Mouse (Mus musculus): ENCODE data around the gene Gm26897. TPM values are rescaled to one million over a fixed set of nuclear protein-coding genes. Genes with fewer than 3 reads are reported as not detected.

The Gm26897 gene
- polyA plus RNA-seq, 1 experiment from 2014 or later, result not detected

DNA sequence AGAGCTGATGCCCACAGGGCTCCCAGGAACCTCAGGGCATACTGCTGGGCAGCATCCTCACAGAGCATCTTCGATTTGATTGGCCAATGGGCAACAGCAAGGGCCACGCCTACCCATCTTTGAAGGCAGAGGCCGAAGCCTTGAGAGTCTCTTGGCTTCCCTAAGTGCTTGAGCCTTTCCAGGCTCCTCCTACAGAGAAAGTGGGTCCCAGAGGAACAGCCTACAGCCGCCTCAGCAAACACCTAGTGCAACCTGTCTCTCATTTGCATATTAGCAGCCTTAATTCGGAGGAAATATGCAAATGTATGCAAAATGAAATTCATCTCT, 39.6 kb downstream of the Gm26897 start:
- Histone ChIP-seq H3K4me2 (replicated peaks) (no peak overlapping the region), H3K4me1 (peaks cover 28% of the 10 kb centered on the region), H3K9ac (no peak overlapping the region), H3K4me3 (replicated peaks) (no peak overlapping the region), H3K27ac (replicated peaks) (no peak overlapping the region), H3K27me3 (no peaks in the 10 kb centered on the region), H3K9me3 (replicated peaks) (no peaks in the 10 kb centered on the region), H3K36me3 (no peaks in the 10 kb centered on the region)
- ATAC-seq (ENCODE audit: insufficient number of reproducible peaks, low FRiP score, low TSS enrichment, low read depth), result no peak
- 54% methylated on average over 5 of the region's 5 CpGs for WGBS

DNA sequence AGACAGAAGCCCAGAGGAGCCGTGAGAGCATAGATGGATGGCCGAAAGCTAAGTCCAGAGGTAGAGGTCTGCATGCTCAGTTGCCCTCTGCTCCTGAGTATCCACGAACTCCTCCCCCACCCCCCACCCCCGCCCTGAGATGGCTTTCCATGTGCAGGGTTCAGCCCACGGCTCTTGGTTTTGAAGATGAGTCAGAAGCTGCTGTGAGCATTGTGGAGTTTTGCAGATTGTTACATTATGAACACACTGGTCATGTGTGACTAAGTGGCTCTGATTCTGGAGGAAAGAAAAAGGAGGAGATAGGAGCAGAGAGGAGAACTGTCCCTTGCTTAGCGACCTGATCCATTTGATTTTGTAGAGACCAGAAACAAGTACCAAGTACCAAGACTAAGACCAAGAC, 42.5 kb downstream of the Gm26897 start:
- Histone ChIP-seq H3K4me2 (replicated peaks) (no peak overlapping the region), H3K4me1 (peaks cover 16% of the 10 kb centered on the region)
- no peak for ATAC-seq (ENCODE audit: insufficient number of reproducible peaks, low FRiP score, low TSS enrichment, low read depth)

DNA sequence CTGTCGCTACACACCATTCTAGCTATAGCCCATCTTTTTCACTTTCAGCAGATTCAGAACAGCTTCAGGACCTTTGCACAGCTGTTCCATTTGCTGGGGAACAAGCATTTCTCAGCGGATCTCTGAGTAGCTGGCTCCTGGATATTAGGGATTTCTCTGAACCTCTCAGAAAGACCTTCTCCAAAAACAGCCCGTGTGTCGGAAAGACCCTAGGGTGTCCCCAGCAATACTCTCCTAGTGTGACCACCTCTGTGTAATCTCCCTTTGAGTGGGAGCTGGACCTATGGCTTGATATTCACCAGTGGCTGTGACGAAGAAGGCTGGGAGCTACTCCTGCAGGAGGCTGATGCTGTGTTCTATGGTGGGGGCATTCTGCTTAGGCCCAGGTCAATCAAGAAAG, 44.4 kb downstream of the Gm26897 start:
- WGBS, result 71% methylated on average over 5 of the region's 5 CpGs
- no peak overlapping the region for H3K4me3 ChIP-seq (replicated peaks)
- no peak overlapping the region for H3K4me2 ChIP-seq (replicated peaks)
- H3K9me3 ChIP-seq (replicated peaks), result no peaks in the 10 kb centered on the region
- no peaks in the 10 kb centered on the region for H3K36me3 ChIP-seq
- H3K27ac ChIP-seq (replicated peaks), result no peak overlapping the region
- ATAC-seq (ENCODE audit: insufficient number of reproducible peaks, low FRiP score, low TSS enrichment, low read depth), result no peak
- no peak overlapping the region for H3K9ac ChIP-seq
- H3K4me1 ChIP-seq, result 0 out of 2 replicates have a peak, but pooled peaks cover 3% of the 10 kb centered on the region
- H3K27me3 ChIP-seq, result no peaks in the 10 kb centered on the region

More for the DNA sequence above, 42.5 kb downstream of the Gm26897 start:
- Histone ChIP-seq H3K9me3 (replicated peaks) (no peaks in the 10 kb centered on the region), H3K27me3 (no peaks in the 10 kb centered on the region), H3K4me3 (replicated peaks) (no peak overlapping the region), H3K9ac (no peak overlapping the region), H3K36me3 (no peaks in the 10 kb centered on the region), H3K27ac (replicated peaks) (no peak overlapping the region)
- 83% methylated on average over 6 of the region's 6 CpGs for WGBS

DNA sequence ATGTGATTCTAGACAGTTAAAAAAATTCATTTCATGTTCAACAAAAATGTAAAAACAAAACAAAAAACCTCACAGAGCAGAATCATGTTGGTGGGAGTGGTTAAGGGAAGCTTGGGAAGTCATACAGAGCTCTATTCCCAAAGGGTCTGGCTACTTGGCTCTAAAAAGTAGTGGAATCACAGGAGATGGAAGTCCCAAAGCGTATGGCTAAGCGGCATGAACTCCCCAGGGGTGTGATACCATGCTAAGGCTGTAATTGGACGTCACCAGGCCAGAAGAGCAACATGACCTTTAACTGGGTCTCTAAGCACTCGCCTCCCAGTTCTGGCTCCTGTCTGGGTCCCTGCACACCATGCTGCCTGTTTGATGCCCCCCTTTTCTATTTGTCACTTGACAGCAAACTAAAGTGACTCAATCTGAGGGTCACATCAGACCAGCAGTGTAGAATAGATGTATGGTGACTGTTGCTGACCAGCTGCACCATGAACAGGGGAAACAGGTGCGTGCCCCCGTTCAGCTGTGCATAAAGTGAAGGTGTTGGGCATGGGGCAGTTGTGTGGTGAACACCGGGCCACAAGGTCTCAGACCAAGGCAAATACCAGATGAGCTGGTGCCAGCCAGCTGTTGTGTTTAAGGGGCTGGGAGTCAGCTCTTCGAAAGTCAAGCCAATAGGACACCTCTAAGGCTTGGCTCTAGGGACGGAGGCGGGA, 46.2 kb downstream of the Gm26897 start:
- Histone ChIP-seq H3K36me3 (no peaks in the 10 kb centered on the region), H3K9ac (no peak overlapping the region), H3K27ac (replicated peaks) (no peak overlapping the region), H3K4me1 (no peaks in the 10 kb centered on the region), H3K4me3 (replicated peaks) (no peak overlapping the region), H3K27me3 (no peaks in the 10 kb centered on the region), H3K4me2 (replicated peaks) (no peak overlapping the region), H3K9me3 (replicated peaks) (no peaks in the 10 kb centered on the region)
- no peak for ATAC-seq (ENCODE audit: insufficient number of reproducible peaks, low FRiP score, low TSS enrichment, low read depth)
- 85% methylated on average over 10 of the region's 10 CpGs for WGBS
